Mouse (Mus musculus) adipocyte (in vitro differentiated cells): ENCODE measurements at regions not wholly inside any gene's neighbourhood (a gene's known extent, or its start where the extent isn't known, plus 50 kb on each side); places are given as distances from the start of the nearest gene placed in this dataset.

Experiments
- DNase-seq: peaks from one replicate; pipeline ENCODE4 v3.0.0-alpha.2; 2016; ENCODE audit warnings: low spot score

DNA sequence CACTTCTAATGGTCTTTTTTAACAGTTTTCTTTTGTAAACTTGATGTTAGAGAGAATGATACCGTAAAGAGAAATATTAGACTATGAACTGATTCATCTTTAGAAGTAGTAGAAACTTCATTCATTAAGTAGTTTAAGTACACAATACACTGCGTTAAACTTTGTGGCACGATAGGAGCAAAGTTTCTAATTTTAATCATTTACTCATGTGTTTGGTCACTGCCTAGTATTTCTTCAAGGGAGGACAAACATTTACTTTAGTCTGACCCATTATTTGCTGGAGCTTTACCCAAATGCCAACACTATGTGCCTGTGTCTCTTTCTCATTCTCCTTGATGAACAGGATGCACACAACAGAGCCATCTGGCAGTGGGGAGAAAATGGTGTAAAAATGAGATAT, 200.6 kb downstream of the Chm start:
- no peak for DNase-seq

DNA sequence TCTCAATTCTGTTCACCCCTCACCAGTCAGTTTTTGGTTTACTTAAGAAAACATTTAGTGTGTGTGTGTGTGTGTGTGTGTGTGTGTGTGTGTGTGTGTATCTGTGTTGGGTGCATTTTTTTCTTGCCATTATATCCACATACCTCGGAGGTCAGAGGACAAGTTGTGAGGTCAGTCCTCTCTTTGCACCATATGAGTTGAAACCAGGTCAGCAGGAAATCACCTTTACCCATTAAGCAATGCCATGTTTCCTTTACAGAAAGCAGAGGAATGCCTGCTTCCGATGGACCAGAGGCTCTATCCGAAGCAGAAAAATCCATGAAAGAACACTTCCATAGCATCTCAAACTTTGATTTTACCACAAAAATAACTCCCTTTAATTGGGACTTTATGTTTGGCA, 201.2 kb downstream of the Chm start:
- DNase-seq: peak; percentile 1

DNA sequence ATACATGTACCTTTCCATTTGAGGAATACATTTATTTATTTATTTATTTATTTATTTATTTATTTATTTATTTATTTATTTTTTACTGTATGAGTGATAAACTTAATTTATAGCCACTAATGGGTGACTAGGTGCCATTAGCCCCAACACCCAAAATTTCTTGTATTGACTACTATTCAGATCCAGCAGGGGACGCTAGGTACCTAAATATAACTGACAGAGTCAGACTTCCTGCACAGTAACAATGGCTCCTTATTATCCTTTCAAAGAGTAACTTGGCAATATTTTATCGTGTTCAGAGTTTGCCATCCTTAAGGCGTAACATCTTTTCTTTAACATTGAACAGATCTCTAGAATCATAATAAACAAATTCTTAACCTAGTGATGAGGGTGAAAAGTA, 206.7 kb downstream of the Chm start:
- DNase-seq: peak; percentile 38

DNA sequence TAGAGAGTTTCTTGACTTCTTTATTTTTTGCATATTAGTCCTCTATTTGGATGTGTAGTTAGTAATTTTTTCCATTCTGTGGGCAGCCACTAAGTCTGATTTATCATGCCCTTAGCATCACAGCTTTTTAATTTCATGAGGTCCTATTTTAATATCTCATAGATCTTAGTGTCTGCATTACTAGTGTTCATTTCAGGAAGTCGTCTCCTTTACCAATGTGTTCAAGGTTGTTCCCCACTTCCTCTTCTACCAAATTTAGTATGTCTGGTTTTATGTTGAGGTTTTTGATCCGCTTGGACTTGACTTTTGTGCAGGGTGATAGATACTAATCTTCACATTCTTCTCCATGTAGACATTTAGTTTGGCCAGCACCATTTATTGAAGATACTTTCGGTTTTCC, 221.2 kb downstream of the Chm start:
- DNase-seq: no peak

DNA sequence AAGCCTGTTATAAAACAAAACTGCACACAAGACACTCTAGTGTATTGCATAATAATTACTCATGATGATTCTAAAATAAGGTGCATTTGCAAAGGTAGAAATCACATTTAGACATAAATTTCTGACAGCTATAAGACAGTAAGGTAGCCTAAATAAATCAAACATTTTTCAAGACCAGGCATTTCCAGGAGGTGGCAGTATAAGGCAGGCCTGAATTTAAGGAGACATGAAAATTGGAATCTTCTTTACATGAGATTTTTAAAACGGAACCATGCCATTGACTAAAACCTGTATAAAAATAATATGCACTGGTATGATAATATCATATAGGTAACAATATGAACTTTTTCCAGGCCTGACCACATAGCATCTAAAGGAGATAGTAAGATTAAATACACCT, 235.5 kb downstream of the Chm start:
- DNase-seq: peak; percentile 42

DNA sequence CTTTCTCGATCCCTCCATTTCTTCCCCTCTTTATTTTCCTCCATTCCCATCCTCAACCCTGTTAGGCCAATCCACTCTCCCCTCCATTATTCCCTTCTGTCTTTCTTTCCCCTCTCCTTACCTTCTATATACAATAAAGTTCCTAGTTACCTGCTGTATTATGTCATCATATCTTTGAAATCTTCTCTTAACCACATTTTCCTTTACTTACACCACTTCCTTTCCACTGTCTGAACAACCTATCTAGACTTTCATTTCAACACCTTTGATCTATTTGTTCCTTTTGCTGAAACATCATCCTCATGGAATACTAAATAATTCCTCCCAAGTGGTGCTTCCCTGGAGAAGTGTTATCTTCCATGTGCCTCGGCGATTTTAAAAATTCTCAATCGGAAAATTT, 237.8 kb downstream of the Chm start:
- DNase-seq: no peak

DNA sequence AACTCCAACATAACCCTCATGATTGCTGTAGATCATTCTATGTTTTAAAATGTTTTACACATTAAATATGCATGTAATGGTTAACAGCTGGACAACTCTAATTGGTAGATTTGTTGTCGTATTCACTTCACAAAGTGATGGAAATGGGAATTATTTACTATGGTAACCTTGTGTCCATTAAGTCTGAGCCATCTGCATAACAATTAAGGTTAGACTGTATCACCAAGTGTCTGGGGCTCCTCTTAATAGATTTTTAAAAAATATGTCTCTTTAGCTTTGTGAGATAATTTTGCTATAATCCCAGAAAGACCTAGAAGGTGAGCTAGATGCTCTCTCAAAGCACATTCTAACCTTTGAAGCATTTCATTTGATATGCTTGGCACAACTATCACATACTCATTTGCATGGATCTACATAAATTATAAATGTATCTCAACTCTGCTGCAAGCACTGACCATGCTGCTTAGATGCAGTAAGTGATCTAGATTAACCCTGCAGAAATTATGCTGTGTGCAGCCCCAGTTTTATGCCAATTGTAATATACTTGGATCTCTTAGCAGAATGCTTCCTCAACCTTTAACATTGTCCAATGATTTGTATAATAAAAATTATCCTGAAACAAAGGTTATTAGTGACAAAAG, 227.2 kb upstream of the Pof1b start:
- DNase-seq: no peak

DNA sequence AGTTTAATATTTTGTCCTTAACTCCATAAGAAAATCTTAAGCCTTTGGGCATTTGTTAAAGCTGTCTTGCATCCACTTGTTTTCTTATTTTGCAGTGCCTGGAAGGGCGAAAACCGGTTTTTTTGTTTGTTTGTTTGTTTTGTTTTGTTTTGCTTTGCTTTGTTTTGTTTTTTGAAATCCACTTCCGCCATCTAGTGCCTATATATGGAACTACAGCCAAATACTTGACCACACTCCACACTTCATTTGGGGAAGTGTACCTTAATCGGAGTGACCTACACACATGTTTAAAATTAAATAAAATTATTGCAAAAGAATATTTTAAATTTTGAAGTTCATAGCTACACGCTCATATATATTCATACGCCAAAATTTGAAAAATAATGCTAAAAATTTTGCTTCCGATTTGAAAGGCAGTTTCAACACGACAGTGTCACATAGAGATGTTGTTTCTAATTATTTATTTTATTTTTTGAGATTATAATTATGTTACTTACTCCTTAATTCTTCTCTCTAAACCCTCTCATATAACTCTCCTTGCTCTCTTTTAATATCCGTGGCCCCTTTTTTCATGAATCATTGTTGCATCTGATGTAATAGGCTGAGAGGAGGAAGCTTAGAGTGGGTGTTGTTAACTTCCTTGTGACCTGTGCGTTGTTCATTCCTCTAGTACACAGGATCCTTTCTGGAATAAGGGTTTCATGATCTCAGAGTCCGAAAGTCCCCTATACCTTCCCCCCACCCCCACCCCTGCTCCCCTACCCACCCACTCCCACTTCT, 205.4 kb upstream of the Pof1b start:
- peak; percentile 23 for DNase-seq

DNA sequence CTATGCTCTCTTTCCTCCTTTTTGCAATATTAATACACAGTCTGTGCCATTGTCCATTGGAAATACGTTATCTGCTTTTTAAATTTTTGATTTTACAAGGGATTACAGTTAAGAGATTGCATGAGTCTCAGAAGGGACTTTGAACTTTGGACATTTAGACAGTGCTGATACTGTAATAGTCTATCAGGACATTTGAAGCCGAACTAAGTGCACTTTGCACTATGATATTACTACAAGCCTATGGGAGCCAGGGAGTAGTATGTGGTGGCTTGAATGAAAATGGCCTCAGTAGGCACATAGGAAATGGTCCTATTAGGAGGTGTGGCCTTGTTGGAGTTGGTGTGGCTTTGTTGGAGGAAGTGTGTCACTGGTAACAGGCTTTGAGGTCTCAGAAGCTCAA, 188.1 kb upstream of the Pof1b start:
- no peak for DNase-seq
